Mouse (Mus musculus) embryonic facial prominence, embryonic 14.5 days (tissue): ENCODE measurements around the gene Gtf3c5. TPM values are rescaled to one million over a fixed set of nuclear protein-coding genes. Genes with fewer than 3 reads are reported as not detected.
A peak's percentile ranks its signal among the peaks of the same experiment; 100 is the strongest.

Experiments
- ATAC-seq: fragments of 200-750 bp; cut with Nextera tagmentation; 2 replicates; pipeline ENCODE4 v1.8.0; 2017; ENCODE audit warnings: low read depth, moderate number of reproducible peaks, moderate TSS enrichment
- DNase-seq: peaks from one replicate; pipeline ENCODE4 v3.0.0-alpha.2; 2015; ENCODE audit warnings: low spot score
- H3K27ac ChIP-seq: fragments of 300-500 bp; sonication (generic); replicated peaks from 2 replicates; pipeline ENCODE4 v1.5.1; 2014; ENCODE audit warnings: low read depth, mild to moderate bottlenecking, low read length, moderate library complexity
- H3K27me3 ChIP-seq: fragments of 300-500 bp; sonication (generic); replicated peaks from 2 replicates; pipeline ENCODE4 v1.6.1; 2014; ENCODE audit warnings: low read length; ENCODE audit not compliant: control insufficient read depth, insufficient read depth
- H3K36me3 ChIP-seq: fragments of 300-500 bp; sonication (generic); 2 replicates; pipeline ENCODE4 v1.6.1; 2014; ENCODE audit warnings: low read length, mixed read lengths; ENCODE audit not compliant: control insufficient read depth, insufficient read depth
- H3K4me1 ChIP-seq: fragments of 300-500 bp; sonication (generic); 2 replicates; pipeline ENCODE4 v1.6.1; 2014; ENCODE audit warnings: antibody characterized with exemption, low read length; ENCODE audit not compliant: control insufficient read depth, insufficient read depth
- H3K4me2 ChIP-seq: fragments of 300-500 bp; sonication (generic); 2 replicates; pipeline ENCODE4 v1.6.1; 2014; ENCODE audit warnings: low read depth, mild to moderate bottlenecking, low read length, moderate library complexity, mixed read lengths
- H3K4me3 ChIP-seq: fragments of 300-500 bp; sonication (generic); 2 replicates; pipeline ENCODE4 v1.5.1; 2014; ENCODE audit warnings: low read depth, mild to moderate bottlenecking, low read length
- H3K9ac ChIP-seq: fragments of 300-500 bp; sonication (generic); 2 replicates; pipeline ENCODE4 v1.6.1; 2014; ENCODE audit warnings: low read depth, mild to moderate bottlenecking, low read length, moderate library complexity, mixed read lengths
- H3K9me3 ChIP-seq: fragments of 300-500 bp; sonication (generic); 2 replicates; pipeline ENCODE4 v1.6.1; 2016; ENCODE audit warnings: low read length; ENCODE audit not compliant: control insufficient read depth
- WGBS: fragments of 180-500 bp; shearing (Covaris S2); extraction: QIAGEN DNeasy Blood & Tissue Kit; methylation state at CpG from one replicate; pipeline ENCODE4 v1.1.7; 2014; 5-methylcytosine and 5-hydroxymethylcytosine counted together
- polyA plus RNA-seq: library from polyadenylated mRNA; unstranded; fragments of >200 nt; fragmentation: Nextera tagmentation; extraction: Ambion mirVana; gene quantifications from 2 replicates; pipeline ENCODE4 v1.2.1, GENCODE M21; 2014

Gene Gtf3c5
- polyA plus RNA-seq, 1 experiment from 2014 or later: 23.7 TPM

DNA sequence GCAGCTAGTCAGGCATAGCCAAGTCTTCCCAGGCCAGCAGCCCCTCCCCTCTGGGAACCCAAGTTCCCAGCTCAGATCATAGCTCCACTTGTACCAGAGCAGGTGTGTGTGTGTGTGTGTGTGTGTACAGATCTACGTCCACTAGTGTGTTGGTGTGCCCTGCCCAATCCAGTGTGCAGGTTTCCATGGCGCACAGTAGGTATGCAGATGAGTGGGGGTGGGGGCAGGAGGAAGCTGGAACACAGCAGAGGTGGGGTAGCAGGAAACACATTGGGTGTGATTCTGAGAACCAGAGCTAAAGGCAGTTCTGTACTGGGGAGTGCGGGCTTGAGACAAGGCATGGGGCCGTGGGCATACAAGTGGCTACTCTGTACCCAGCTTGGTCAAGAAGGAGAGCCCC is 19.2 kb downstream of the Gtf3c5 start:
- H3K4me2 ChIP-seq: no peak overlapping the region
- ATAC-seq (no peak), DNase-seq (no peak)
- no peaks in the 10 kb centered on the region for H3K27me3 ChIP-seq
- no peaks in the 10 kb centered on the region for H3K4me1 ChIP-seq
- no peak overlapping the region for H3K9ac ChIP-seq
- H3K36me3 ChIP-seq: peaks cover 42% of the 10 kb centered on the region
- H3K27ac ChIP-seq: no peak overlapping the region
- no peak overlapping the region for H3K4me3 ChIP-seq
- no peaks in the 10 kb centered on the region for H3K9me3 ChIP-seq
- 86% methylated on average over 4 of the region's 4 CpGs for WGBS

DNA sequence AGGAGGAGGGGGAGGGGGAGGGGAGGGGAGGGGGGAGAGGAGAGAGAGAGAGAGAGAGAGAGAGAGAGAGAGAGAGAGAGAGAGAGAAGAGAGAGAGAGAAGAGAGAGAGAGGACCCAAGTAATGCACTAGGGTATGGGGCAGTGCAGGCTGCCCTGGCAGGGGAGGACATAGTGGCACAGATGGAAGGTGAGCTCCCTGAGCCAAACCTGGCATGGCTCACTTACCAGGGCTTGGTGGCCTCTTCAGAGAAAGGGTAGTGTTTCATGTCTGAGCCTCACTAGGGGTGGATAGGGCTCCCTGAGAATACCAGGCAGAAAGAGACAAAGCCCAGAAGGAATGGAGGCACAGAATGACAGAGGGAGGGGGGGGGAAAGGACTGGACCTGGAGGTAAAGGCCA is 19.7 kb downstream of the Gtf3c5 start:
- Histone ChIP-seq H3K9ac (no peak overlapping the region), H3K4me3 (no peak overlapping the region), H3K4me2 (no peak overlapping the region), H3K27me3 (no peaks in the 10 kb centered on the region), H3K36me3 (peaks cover 37% of the 10 kb centered on the region), H3K9me3 (no peaks in the 10 kb centered on the region), H3K4me1 (no peaks in the 10 kb centered on the region), H3K27ac (no peak overlapping the region)
- no peak for ATAC-seq
- DNase-seq: no peak

DNA sequence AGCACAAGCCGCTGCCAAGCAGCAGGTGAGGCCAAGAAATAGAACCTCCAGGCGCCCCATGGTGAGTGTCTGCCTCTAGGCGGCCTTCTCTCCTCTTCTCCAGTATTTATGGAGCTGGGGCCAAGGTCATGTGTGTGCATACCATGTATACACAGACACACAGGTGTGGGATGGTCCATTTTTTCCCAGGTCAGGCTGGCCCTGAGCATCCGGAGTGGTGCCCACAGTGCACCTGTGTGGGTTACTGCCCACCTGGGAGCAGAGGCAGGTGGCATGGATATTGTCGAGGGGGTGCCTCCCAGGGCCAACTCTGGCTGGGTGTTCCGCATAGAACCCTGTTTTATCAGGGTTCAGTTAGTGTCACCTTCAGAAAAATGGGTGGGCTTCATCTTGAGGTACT is 20.2 kb downstream of the Gtf3c5 start, which contains the start of gene Cel:
Cel (minus strand) TSS at position 101 of the 400 bp plus-strand sequence.
- H3K27ac ChIP-seq: no peak within 1 kb of the TSS
- WGBS: 64% methylated on average over 6 of the region's 6 CpGs
- no peak within 1 kb of the TSS for H3K4me2 ChIP-seq
- peaks cover 33% of the 10 kb centered on the region for H3K36me3 ChIP-seq
- DNase-seq (no peak), ATAC-seq (no peak)
- no peaks in the 10 kb centered on the region for H3K27me3 ChIP-seq
- H3K9me3 ChIP-seq: no peaks in the 10 kb centered on the region
- no peak within 1 kb of the TSS for H3K9ac ChIP-seq
- H3K4me1 ChIP-seq: no peaks in the 10 kb centered on the region
- H3K4me3 ChIP-seq: no peak within 1 kb of the TSS

DNA sequence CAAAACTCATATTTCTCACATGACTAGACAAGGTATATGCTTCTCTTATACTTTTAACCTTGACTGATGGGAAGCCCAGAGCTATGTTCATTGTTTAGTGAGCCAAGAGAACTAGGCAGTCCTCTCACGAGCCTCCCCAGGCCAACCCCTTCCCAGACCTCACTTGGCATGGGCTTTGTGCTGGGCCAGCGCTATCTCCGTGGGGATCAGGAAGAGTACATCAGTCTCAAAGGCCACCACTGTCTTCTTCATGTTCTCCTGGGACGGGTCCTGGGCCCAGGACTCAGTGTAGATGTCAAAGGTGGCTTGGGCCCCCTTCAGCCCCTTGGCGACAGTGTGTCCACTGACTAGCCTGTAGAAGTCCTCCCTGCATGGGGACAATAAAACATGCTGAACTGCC is 26.1 kb downstream of the Gtf3c5 start:
- 90% methylated on average over 5 of the region's 5 CpGs for WGBS
- no peaks in the 10 kb centered on the region for H3K9me3 ChIP-seq
- H3K4me1 ChIP-seq: no peaks in the 10 kb centered on the region
- H3K9ac ChIP-seq: no peak overlapping the region
- no peak overlapping the region for H3K27ac ChIP-seq
- DNase-seq (no peak), ATAC-seq (no peak)
- H3K4me2 ChIP-seq: no peak overlapping the region
- H3K27me3 ChIP-seq: no peaks in the 10 kb centered on the region
- H3K36me3 ChIP-seq: peaks cover 23% of the 10 kb centered on the region
- H3K4me3 ChIP-seq: no peak overlapping the region

DNA sequence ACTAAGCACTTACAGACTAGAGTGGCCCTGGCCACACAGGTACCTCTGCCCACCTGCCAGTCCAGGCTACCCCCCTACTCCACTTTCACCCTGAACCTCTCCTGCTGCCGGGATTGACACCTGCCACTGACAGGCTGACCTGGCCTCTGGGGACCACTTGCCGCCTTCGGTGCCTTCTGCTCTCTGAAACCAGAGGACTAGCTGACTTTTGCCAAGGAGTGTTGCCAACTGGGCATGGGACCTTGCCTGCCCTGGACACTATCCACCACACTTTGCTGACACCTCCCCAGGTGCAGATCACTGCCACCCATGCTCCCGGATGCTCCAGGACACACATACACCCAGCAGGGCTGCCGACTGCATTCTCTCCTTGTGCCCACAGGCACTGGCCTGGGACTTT is 31.2 kb downstream of the Gtf3c5 start:
- H3K36me3 ChIP-seq: peaks cover 73% of the 10 kb centered on the region
- no peak overlapping the region for H3K4me2 ChIP-seq
- H3K4me1 ChIP-seq: no peaks in the 10 kb centered on the region
- H3K27ac ChIP-seq: no peak overlapping the region
- no peak for ATAC-seq
- no peak overlapping the region for H3K9ac ChIP-seq
- 93% methylated on average over 5 of the region's 5 CpGs for WGBS
- H3K4me3 ChIP-seq: no peak overlapping the region
- H3K27me3 ChIP-seq: no peaks in the 10 kb centered on the region
- H3K9me3 ChIP-seq: no peaks in the 10 kb centered on the region
- DNase-seq: no peak

DNA sequence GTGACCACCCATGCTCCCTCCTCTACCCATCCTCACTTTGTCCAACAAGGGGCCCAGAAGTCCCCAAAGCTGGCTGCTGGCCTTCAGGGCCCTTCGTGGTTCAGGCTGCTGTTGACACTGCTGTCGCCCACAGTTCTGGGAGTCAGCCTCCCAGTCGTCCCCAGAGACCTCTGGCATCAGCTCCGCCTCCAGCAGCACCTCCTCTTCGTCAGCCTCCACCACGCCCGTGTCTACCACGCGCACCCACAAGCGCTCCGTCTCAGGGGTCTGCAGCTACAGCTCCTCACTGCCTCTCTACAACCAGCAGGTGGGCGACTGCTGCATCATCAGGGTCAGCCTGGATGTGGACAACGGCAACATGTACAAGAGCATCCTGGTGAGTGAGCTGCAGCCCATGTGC is 34.4 kb downstream of the Gtf3c5 start:
- Histone ChIP-seq H3K36me3 (peaks cover 97% of the 10 kb centered on the region), H3K27ac (no peak overlapping the region), H3K9me3 (no peaks in the 10 kb centered on the region), H3K4me1 (no peaks in the 10 kb centered on the region), H3K4me3 (no peak overlapping the region), H3K9ac (no peak overlapping the region), H3K27me3 (no peaks in the 10 kb centered on the region), H3K4me2 (no peak overlapping the region)
- WGBS: 89% methylated on average over 13 of the region's 13 CpGs
- DNase-seq (no peak), ATAC-seq (no peak)

DNA sequence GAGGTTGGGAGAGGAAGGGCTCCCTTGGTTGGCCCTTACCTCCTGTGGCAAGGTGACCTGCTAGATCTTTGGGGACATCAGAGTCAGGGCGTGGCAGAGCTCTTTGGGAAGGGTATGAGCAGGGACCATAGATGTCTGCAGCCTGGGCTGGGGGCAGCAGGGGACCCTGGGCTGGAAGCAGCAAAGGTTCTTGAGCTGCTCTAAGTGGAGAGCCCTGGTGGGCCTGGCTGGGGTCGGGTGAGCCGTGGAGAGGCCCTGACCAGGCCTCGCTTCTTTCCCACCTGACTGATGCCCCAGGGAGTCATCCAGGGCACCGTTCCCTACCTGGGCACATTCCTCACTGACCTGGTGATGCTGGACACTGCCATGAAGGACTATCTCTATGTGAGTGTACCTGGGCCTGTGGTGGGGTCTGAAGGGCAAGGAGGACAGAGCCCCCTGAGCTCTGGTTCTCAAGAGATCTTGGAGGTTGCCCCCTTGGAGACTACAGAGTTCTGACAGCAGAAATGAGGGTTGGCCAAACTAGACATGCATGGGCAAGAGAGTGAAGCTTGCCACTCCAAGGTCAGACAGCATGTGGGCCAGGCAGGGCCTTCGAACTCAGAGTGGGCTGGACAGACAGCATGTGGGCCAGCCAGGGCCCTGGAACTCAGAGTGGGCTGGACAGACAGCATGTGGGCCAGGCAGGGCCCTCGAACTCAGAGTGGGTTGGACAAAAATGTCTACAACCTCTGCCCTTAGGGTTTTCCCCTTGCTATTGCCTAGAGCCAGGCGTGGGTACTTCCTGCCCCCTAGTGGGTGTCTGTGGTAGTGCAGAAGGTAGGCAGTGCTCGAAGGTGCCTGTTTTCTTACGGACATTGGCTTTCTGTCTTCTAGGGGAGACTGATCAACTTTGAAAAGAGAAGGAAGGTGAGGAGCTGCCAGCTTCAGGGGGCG is 36.0 kb downstream of the Gtf3c5 start:
- H3K36me3 ChIP-seq: peaks cover 97% of the 10 kb centered on the region
- H3K4me3 ChIP-seq: no peak overlapping the region
- DNase-seq (peak; percentile 73), ATAC-seq (no peak)
- H3K27me3 ChIP-seq: no peaks in the 10 kb centered on the region
- H3K9ac ChIP-seq: no peak overlapping the region
- H3K9me3 ChIP-seq: no peaks in the 10 kb centered on the region
- H3K4me1 ChIP-seq: no peaks in the 10 kb centered on the region
- WGBS: 56% methylated on average over 11 of the region's 11 CpGs
- H3K4me2 ChIP-seq: no peak overlapping the region
- no peak overlapping the region for H3K27ac ChIP-seq

DNA sequence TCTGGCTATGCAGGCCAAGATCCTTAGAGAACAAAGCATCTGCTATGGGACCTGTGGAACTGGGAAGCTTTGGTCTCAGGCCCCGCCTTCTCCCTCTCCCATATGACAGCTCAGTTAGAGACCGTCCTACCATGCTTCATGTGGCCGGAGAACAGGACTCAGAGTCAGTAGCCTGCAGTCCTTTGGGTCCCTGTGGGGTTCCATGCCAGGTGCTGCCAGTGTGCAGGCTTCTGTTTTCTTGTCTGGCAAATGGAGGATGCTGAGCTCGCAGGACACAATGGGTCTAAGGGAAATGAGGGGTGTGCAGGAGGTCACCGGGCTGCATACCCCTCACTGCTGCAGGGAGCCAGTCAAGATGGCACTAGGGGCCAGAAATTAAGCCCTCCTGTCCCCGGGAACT is 37.0 kb downstream of the Gtf3c5 start:
- Histone ChIP-seq H3K9ac (no peak overlapping the region), H3K4me3 (no peak overlapping the region), H3K9me3 (no peaks in the 10 kb centered on the region), H3K4me1 (no peaks in the 10 kb centered on the region), H3K36me3 (peaks cover 97% of the 10 kb centered on the region), H3K4me2 (no peak overlapping the region), H3K27ac (no peak overlapping the region; the same call in 1 of the 2 replicates), H3K27me3 (no peaks in the 10 kb centered on the region)
- 71% methylated on average over 6 of the region's 6 CpGs for WGBS
- no peak for DNase-seq
- no peak for ATAC-seq

DNA sequence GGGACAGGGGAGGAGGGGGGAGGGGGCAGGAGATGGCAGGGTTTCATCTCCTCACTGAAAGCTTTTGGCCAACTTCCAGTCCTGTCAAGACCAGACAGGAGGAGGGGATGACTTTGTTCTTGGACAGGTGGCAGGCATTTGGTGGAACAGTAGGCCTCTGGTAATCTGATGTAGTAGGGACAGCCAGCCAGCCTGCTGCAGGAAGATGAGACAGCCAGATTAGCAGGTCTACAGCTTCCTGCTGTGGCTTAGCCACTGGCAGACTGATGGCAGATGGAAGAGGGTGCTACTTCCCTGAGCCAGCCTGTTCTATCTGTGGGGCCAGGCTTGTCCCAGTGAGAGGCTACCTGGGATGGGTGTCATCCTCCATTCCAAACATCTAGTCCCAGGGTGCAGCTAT is 37.6 kb downstream of the Gtf3c5 start:
- Histone ChIP-seq H3K36me3 (peaks cover 96% of the 10 kb centered on the region), H3K9me3 (no peaks in the 10 kb centered on the region), H3K9ac (no peak overlapping the region), H3K4me2 (no peak overlapping the region), H3K4me3 (no peak overlapping the region), H3K4me1 (no peaks in the 10 kb centered on the region), H3K27me3 (no peaks in the 10 kb centered on the region), H3K27ac (no peak overlapping the region)
- 0 out of 2 replicates have a peak, but pooled peaks have one; percentile 5 for ATAC-seq
- no peak for DNase-seq
